Mouse (Mus musculus) limb, embryonic 12.5 days (tissue): ENCODE data around the gene Klhl20. TPM values are rescaled to one million over a fixed set of nuclear protein-coding genes. Genes with fewer than 3 reads are reported as not detected.
A peak's percentile ranks its signal among the peaks of the same experiment; 100 is the strongest.
"Not testable (repeated sequence)": the region's sequence is repeated elsewhere in the genome, so short reads cannot be mapped to it uniquely, and the experiment has no call there.

Experiments
- ATAC-seq: fragments of 200-750 bp; cut with Nextera tagmentation; 2 replicates; pipeline ENCODE4 v1.8.0; 2017; ENCODE audit warnings: low read depth, moderate TSS enrichment; ENCODE audit not compliant: insufficient number of reproducible peaks, insufficient read depth, low FRiP score, low TSS enrichment
- H3K27ac ChIP-seq: fragments of 300-500 bp; sonication (generic); 2 replicates; pipeline ENCODE4 v1.5.1; 2016; ENCODE audit warnings: mild to moderate bottlenecking, moderate library complexity
- H3K27me3 ChIP-seq: fragments of 300-500 bp; sonication (generic); 2 replicates; pipeline ENCODE4 v1.6.1; 2016; ENCODE audit warnings: mild to moderate bottlenecking, moderate library complexity
- H3K36me3 ChIP-seq: fragments of 300-500 bp; sonication (generic); 2 replicates; pipeline ENCODE4 v1.6.1; 2016; ENCODE audit warnings: mild to moderate bottlenecking, moderate library complexity
- H3K4me1 ChIP-seq: fragments of 300-500 bp; sonication (generic); replicated peaks from 2 replicates; pipeline ENCODE4 v1.6.1; 2016
- H3K4me2 ChIP-seq: fragments of 300-500 bp; sonication (generic); 2 replicates; pipeline ENCODE4 v1.6.1; 2016; ENCODE audit warnings: mild to moderate bottlenecking, moderate library complexity
- H3K4me3 ChIP-seq: fragments of 300-500 bp; sonication (generic); replicated peaks from 2 replicates; pipeline ENCODE4 v1.5.1; 2016; ENCODE audit warnings: mild to moderate bottlenecking
- H3K9ac ChIP-seq: fragments of 300-500 bp; sonication (generic); replicated peaks from 2 replicates; pipeline ENCODE4 v1.6.1; 2016; ENCODE audit warnings: mild to moderate bottlenecking, moderate library complexity
- H3K9me3 ChIP-seq: fragments of 300-500 bp; sonication (generic); 2 replicates; pipeline ENCODE4 v1.6.1; 2016; ENCODE audit warnings: mild to moderate bottlenecking, moderate library complexity
- WGBS: fragments of 180-500 bp; shearing (Covaris S2); methylation state at CpG from one replicate; pipeline ENCODE4 v1.1.7; 2016; 5-methylcytosine and 5-hydroxymethylcytosine counted together
- polyA plus RNA-seq: library from polyadenylated mRNA; unstranded; fragments of >200 nt; fragmentation: Nextera tagmentation; extraction: Ambion mirVana; gene quantifications from 2 replicates; pipeline ENCODE4 v1.2.1, GENCODE M21; 2016

Klhl20 gene
- polyA plus RNA-seq = 18.0 and 19.5 TPM in 2 replicates

GRCm38 (mm10) chr1:161130726-161131664 lies at the start of gene Klhl20:
Gene Klhl20 (minus strand): TSS chr1:161131511.
- peak within 1 kb of the TSS; percentile 89 for H3K27ac ChIP-seq
- ATAC-seq = peak; percentile 87
- peak within 1 kb of the TSS; percentile 91 for H3K9ac ChIP-seq
- H3K9me3 ChIP-seq = no peaks in the 10 kb centered on the region
- H3K4me2 ChIP-seq = peak within 1 kb of the TSS; percentile 77
- H3K4me1 ChIP-seq = peaks cover 10% of the 10 kb centered on the region
- peak within 1 kb of the TSS; percentile 83 for H3K4me3 ChIP-seq
- H3K27me3 ChIP-seq = 0 out of 2 replicates have a peak, but pooled peaks cover 5% of the 10 kb centered on the region
- 0 out of 2 replicates have a peak, but pooled peaks cover 3% of the 10 kb centered on the region for H3K36me3 ChIP-seq
- WGBS = 2% methylated on average over 41 of the region's 41 CpGs

GRCm38 (mm10) chr1:161180674-161181073 lies 49.4 kb upstream of the Klhl20 start:
- no peak overlapping the region for H3K4me2 ChIP-seq
- peaks cover 5% of the 10 kb centered on the region; the same call in 1 of the 2 replicates for H3K9me3 ChIP-seq
- H3K9ac ChIP-seq = no peak overlapping the region
- no peak overlapping the region for H3K27ac ChIP-seq
- ATAC-seq = no peak
- H3K36me3 ChIP-seq = no peaks in the 10 kb centered on the region
- H3K27me3 ChIP-seq = no peaks in the 10 kb centered on the region
- H3K4me3 ChIP-seq = no peak overlapping the region
- peaks cover 7% of the 10 kb centered on the region; the same call in 1 of the 2 replicates for H3K4me1 ChIP-seq
- 55% methylated on average over 8 of the region's 8 CpGs for WGBS

- Histone ChIP-seq H3K27me3 (peaks cover 31% of the 10 kb centered on the region), H3K36me3 (no peaks in the 10 kb centered on the region), H3K27ac (no peak overlapping the region), H3K9ac (peak overlapping the region; percentile 64), H3K4me1 (no peaks in the 10 kb centered on the region), H3K9me3 (no peaks in the 10 kb centered on the region), H3K4me2 (peak overlapping the region; percentile 78), H3K4me3 (peak overlapping the region; percentile 55)
- WGBS = under 1% methylated on average over 40 of the region's 40 CpGs
- peak; percentile 79 for ATAC-seq
Measured at GRCm38 (mm10) chr1:161170651-161171050, 39.3 kb upstream of the Klhl20 start.

- Histone ChIP-seq H3K4me1 (no peaks in the 10 kb centered on the region), H3K9me3 (no peaks in the 10 kb centered on the region), H3K27ac (no peak overlapping the region), H3K36me3 (no peaks in the 10 kb centered on the region), H3K9ac (no peak overlapping the region), H3K4me2 (no peak overlapping the region), H3K4me3 (no peak overlapping the region), H3K27me3 (no peaks in the 10 kb centered on the region)
- ATAC-seq = no peak
- WGBS = 62% methylated on average over 4 of the region's 4 CpGs
Measured at GRCm38 (mm10) chr1:161160266-161160665, 29.0 kb upstream of the Klhl20 start.

GRCm38 (mm10) chr1:161159214-161159613 lies 27.9 kb upstream of the Klhl20 start, which contains the start of gene Tex50:
Gene Tex50 (minus strand): TSS chr1:161159314.
- no peaks in the 10 kb centered on the region for H3K4me1 ChIP-seq
- no peak within 1 kb of the TSS for H3K4me3 ChIP-seq
- H3K4me2 ChIP-seq = no peak within 1 kb of the TSS
- no peaks in the 10 kb centered on the region for H3K9me3 ChIP-seq
- H3K27me3 ChIP-seq = no peaks in the 10 kb centered on the region
- H3K36me3 ChIP-seq = no peaks in the 10 kb centered on the region
- 87% methylated on average over 3 of the region's 3 CpGs for WGBS
- no peak within 1 kb of the TSS for H3K9ac ChIP-seq
- no peak within 1 kb of the TSS for H3K27ac ChIP-seq
- no peak for ATAC-seq

GRCm38 (mm10) chr1:161156546-161156945 lies 25.2 kb upstream of the Klhl20 start:
- Histone ChIP-seq H3K4me3 (no peak overlapping the region), H3K9ac (no peak overlapping the region), H3K36me3 (no peaks in the 10 kb centered on the region), H3K9me3 (no peaks in the 10 kb centered on the region), H3K4me1 (no peaks in the 10 kb centered on the region), H3K4me2 (no peak overlapping the region), H3K27me3 (no peaks in the 10 kb centered on the region), H3K27ac (no peak overlapping the region)
- WGBS = 83% methylated on average over 10 of the region's 10 CpGs
- ATAC-seq = no peak

GRCm38 (mm10) chr1:161151098-161151497 lies 19.8 kb upstream of the Klhl20 start:
- H3K4me2 ChIP-seq = no peak overlapping the region
- no peaks in the 10 kb centered on the region for H3K27me3 ChIP-seq
- 79% methylated on average over 6 of the region's 6 CpGs for WGBS
- ATAC-seq = no peak
- H3K4me1 ChIP-seq = no peaks in the 10 kb centered on the region
- no peak overlapping the region for H3K4me3 ChIP-seq
- no peak overlapping the region for H3K27ac ChIP-seq
- no peaks in the 10 kb centered on the region for H3K9me3 ChIP-seq
- no peak overlapping the region for H3K9ac ChIP-seq
- no peaks in the 10 kb centered on the region for H3K36me3 ChIP-seq

- Histone ChIP-seq H3K4me1 (no peaks in the 10 kb centered on the region), H3K27me3 (no peaks in the 10 kb centered on the region), H3K4me2 (no peak overlapping the region), H3K9me3 (no peaks in the 10 kb centered on the region), H3K9ac (no peak overlapping the region), H3K36me3 (no peaks in the 10 kb centered on the region), H3K27ac (no peak overlapping the region), H3K4me3 (no peak overlapping the region)
- 71% methylated on average over 2 of the region's 2 CpGs for whole genome bisulfite sequencing
- ATAC-seq = no peak
Measured at GRCm38 (mm10) chr1:161147888-161148287, 16.6 kb upstream of the Klhl20 start.

- not testable (repeated sequence) for H3K36me3 ChIP-seq, H3K4me2 ChIP-seq, H3K4me1 ChIP-seq, ATAC-seq, H3K9ac ChIP-seq, H3K27ac ChIP-seq, H3K27me3 ChIP-seq, H3K4me3 ChIP-seq, H3K9me3 ChIP-seq
- 86% methylated on average over 8 of the region's 8 CpGs for WGBS
Measured at GRCm38 (mm10) chr1:161145611-161146010, 14.3 kb upstream of the Klhl20 start.

GRCm38 (mm10) chr1:161143216-161143615 lies 11.9 kb upstream of the Klhl20 start:
- Histone ChIP-seq H3K4me1 (no peaks in the 10 kb centered on the region), H3K36me3 (no peaks in the 10 kb centered on the region), H3K27me3 (no peaks in the 10 kb centered on the region), H3K9ac (no peak overlapping the region), H3K27ac (no peak overlapping the region), H3K4me3 (no peak overlapping the region), H3K9me3 (no peaks in the 10 kb centered on the region), H3K4me2 (peak overlapping the region; percentile 82; the same call in 1 of the 2 replicates)
- WGBS = 91% methylated on average over 7 of the region's 7 CpGs
- ATAC-seq = no peak

- Histone ChIP-seq H3K27ac (no peak within 1 kb of the TSS), H3K36me3 (no peaks in the 10 kb centered on the region), H3K4me2 (peak within 1 kb of the TSS; percentile 82), H3K27me3 (no peaks in the 10 kb centered on the region), H3K4me3 (peak within 1 kb of the TSS; percentile 43), H3K9ac (peak within 1 kb of the TSS; percentile 59), H3K9me3 (no peaks in the 10 kb centered on the region), H3K4me1 (no peaks in the 10 kb centered on the region)
- peak; percentile 87; the same call in 1 of the 2 replicates for ATAC-seq
- WGBS = 6% methylated on average over 33 of the region's 33 CpGs
Measured at GRCm38 (mm10) chr1:161142531-161143159, 11.3 kb upstream of the Klhl20 start, which contains the start of gene Ankrd45. Gene Ankrd45 (plus strand): TSS chr1:161142691.
